Mouse (Mus musculus) C2C12 (cell line): ENCODE data around the gene Gfy.

ENCODE experiments used
- CEBPB ChIP-seq: IDR thresholded peaks from one replicate; pipeline ENCODE4 v1.6.1; 2011; ENCODE audit warnings: low read depth, mild to moderate bottlenecking, control low read depth, moderate library complexity
- CTCF ChIP-seq: IDR thresholded peaks from one replicate; pipeline ENCODE4 v1.5.1; 2011; ENCODE audit not compliant: control insufficient read depth, insufficient read depth, insufficient read length
- FOSL1 ChIP-seq: IDR thresholded peaks from one replicate; pipeline ENCODE4 v1.8.0; 2011; ENCODE audit warnings: mild to moderate bottlenecking, low read length; ENCODE audit not compliant: poor library complexity, insufficient read depth, severe bottlenecking
- MAX ChIP-seq: IDR thresholded peaks from one replicate; pipeline ENCODE4 v1.6.1; 2011; ENCODE audit warnings: mild to moderate bottlenecking, control low read depth
- MYOD1 ChIP-seq: IDR thresholded peaks from one replicate; pipeline ENCODE4 v1.6.1; 2011; ENCODE audit warnings: low read depth; ENCODE audit not compliant: control insufficient read depth, insufficient read length
- MYOG ChIP-seq: IDR thresholded peaks from one replicate; pipeline ENCODE4 v1.6.1; 2011; ENCODE audit not compliant: control insufficient read depth, insufficient read length; ENCODE audit errors: extremely low read depth
- USF1 ChIP-seq: IDR thresholded peaks from one replicate; pipeline ENCODE4 v1.6.1; 2011; ENCODE audit warnings: low read depth, mild to moderate bottlenecking, control low read depth, moderate library complexity

- TF ChIP-seq CTCF = no peak
- no peak for TF ChIP-seq CEBPB
- no peak for TF ChIP-seq MYOG
- no peak for TF ChIP-seq MAX
- no peak for TF ChIP-seq USF1
- TF ChIP-seq MYOD1 = no peak
- no peak for TF ChIP-seq FOSL1
These were observed 37.5 kb downstream of the Gfy start for GRCm38 (mm10) chr7:45141914-45142313.
